Mouse (Mus musculus) stomach, postnatal 0 days (tissue): Measurements from ENCODE around the gene Gsto1.
"Not testable (repeated sequence)": the region's sequence is repeated elsewhere in the genome, so short reads cannot be mapped to it uniquely, and the experiment has no call there.

ENCODE experiments used
- CTCF ChIP-seq: IDR thresholded peaks from 2 replicates; pipeline ENCODE4 v1.5.1; 2016; ENCODE audit warnings: antibody characterized with exemption, low read depth, mild to moderate bottlenecking, moderate library complexity
- EP300 ChIP-seq: optimal IDR thresholded peaks from 2 replicates; pipeline ENCODE3; 2016; ENCODE audit warnings: antibody characterized with exemption

GRCm38 (mm10) chr19:47852131-47852530 is 2.6 kb upstream of the Gsto1 start:
- not testable (repeated sequence) for TF ChIP-seq CTCF, EP300
